Mouse (Mus musculus) heart, adult 2 months (tissue): Measurements from ENCODE around the gene Dpysl5.

Source experiments
- CTCF ChIP-seq: fragments of 200-600 bp; IDR thresholded peaks from 2 replicates; pipeline ENCODE4 v1.8.1; 2022; ENCODE audit warnings: antibody characterized with exemption, mild to moderate bottlenecking, moderate library complexity
- EP300 ChIP-seq: fragments of 200-500 bp; IDR thresholded peaks from 2 replicates; pipeline ENCODE4 v1.6.1; 2011; ENCODE audit warnings: low read depth, low read length, control low read depth; ENCODE audit not compliant: insufficient read depth
- POLR2A ChIP-seq: fragments of 200-500 bp; IDR thresholded peaks from 2 replicates; pipeline ENCODE4 v1.6.1; 2011; ENCODE audit warnings: mild to moderate bottlenecking, low read depth, low read length, control low read depth; ENCODE audit not compliant: insufficient read depth

- TF ChIP-seq POLR2A (no peak), CTCF (no peak), EP300 (no peak)
Measured at GRCm38 (mm10) chr5:30763511-30763830, 52.1 kb downstream of the Dpysl5 start.
